Mouse (Mus musculus) liver, embryonic 14 days (tissue): Measurements from ENCODE around the gene Smim15. TPM values are rescaled to one million over a fixed set of nuclear protein-coding genes. Genes with fewer than 3 reads are reported as not detected.

Experiments
- polyA plus RNA-seq: library from polyadenylated mRNA; depleted of rRNA; stranded (reverse); fragments of >200 nt; gene quantifications from 2 replicates; pipeline ENCODE4 v1.2.3, GENCODE M21; 2012; rRNA removed

Gene Smim15
- 18.0 and 21.6 TPM in 2 replicates for polyA plus RNA-seq

GRCm38 (mm10) chr13:108044222-108044941 lies at the start of gene Smim15:
Gene Smim15, plus strand, starts transcription at chr13:108044446.

Other genes with a start within 250 kb of the Smim15 start
- 25.7 and 26.6 TPM in 2 replicates for gene Ndufaf2, start 114.2 kb downstream of the Smim15 start, polyA plus RNA-seq
- gene Ercc8, start 114.3 kb downstream of the Smim15 start, polyA plus RNA-seq = 5.5 and 5.7 TPM in 2 replicates
- gene Elovl7, start 170.0 kb downstream of the Smim15 start, polyA plus RNA-seq = 0.52 and 0.62 TPM in 2 replicates